20 mouse cellular contexts compared by ENCODE assay signal in the genomic region with DNA sequence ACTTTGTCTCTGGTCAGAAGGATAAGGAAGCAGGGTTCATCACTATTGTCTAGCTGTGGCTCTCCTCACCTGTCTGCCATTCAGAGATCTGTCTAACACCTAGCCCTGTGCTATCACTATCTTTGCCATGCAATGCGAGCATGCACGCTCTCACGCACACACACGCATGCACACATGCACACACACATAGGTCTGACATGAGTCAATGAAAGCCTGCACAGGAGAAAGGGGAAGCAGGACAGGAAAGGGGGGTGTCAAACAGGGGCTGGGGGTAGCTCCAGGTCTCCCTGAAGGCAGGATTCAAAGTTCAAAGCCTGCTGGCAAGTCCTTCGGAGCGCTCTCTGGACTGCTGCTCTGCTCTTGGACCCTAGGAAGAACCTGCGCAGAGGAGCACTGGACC. TPM values are rescaled to one million over a fixed set of nuclear protein-coding genes. Genes with fewer than 3 reads are reported as not detected.
DNase-seq lines count a peak whose midpoint lies in the region; ATAC-seq and TF ChIP-seq lines count a peak whose summit lies in the region.
"Had no signal": no experiment of that assay in that cellular context is flagged by ENCODE, and none has a peak within 500 bp of the region (broad histone marks: within the 10 kb centered on the region; RNA-seq: fewer than 3 reads in every experiment).

No protein-coding gene starts in this region.

- H3K27me3 ChIP-seq in hindbrain, embryonic 10.5 days (ENCODE audit: insufficient read depth, poor library complexity, severe bottlenecking) = peaks cover 52% of the 10 kb centered on the region
- H3K27me3 ChIP-seq in hindbrain, embryonic 14.5 days (ENCODE audit: control insufficient read depth, insufficient read depth, low read length) = peaks cover 14% of the 10 kb centered on the region
- H3K27me3 ChIP-seq in CH12.LX (replicated peaks) = no peaks in the 10 kb centered on the region

- TF ChIP-seq EP300 in CH12.LX (IDR thresholded peaks at IDR 0.05; ENCODE audit: low read length) = no peak

- no peaks in the 10 kb centered on the region for H3K9me3 ChIP-seq in hindbrain, embryonic 10.5 days
- no peaks in the 10 kb centered on the region for H3K9me3 ChIP-seq in hindbrain, embryonic 14.5 days (ENCODE audit: control insufficient read depth, low read length)
- H3K9me3 ChIP-seq in CH12.LX (replicated peaks; ENCODE audit: low read length) = no peaks in the 10 kb centered on the region
- H3K9me3 ChIP-seq: embryonic facial prominence, embryonic 15.5 days; forebrain, embryonic 15.5 days; heart, embryonic 10.5 days had no signal

- H3K79me2 ChIP-seq in CH12.LX (replicated peaks; ENCODE audit: control insufficient read depth, extremely low read depth, insufficient read depth, poor library complexity, severe bottlenecking) = peaks cover 73% of the 10 kb centered on the region

- H3K9ac ChIP-seq in hindbrain, embryonic 14.5 days = no peak overlapping the region
- H3K9ac ChIP-seq in CH12.LX (ENCODE audit: insufficient read depth, low read depth) = no peak overlapping the region
- H3K9ac ChIP-seq: embryonic facial prominence, embryonic 15.5 days; forebrain, embryonic 15.5 days had no signal

- ATAC-seq in hindbrain, embryonic 14.5 days (ENCODE audit: low FRiP score) = no peak
- peak; percentile 51 for ATAC-seq in granulocyte monocyte progenitor cell, adult 5-6 weeks (replicated peaks; ENCODE audit: poor library complexity, severe bottlenecking)
- peak; percentile 53 for ATAC-seq in megakaryocyte progenitor cell, adult 5-6 weeks (replicated peaks; ENCODE audit: poor library complexity)
- ATAC-seq: forebrain, embryonic 15.5 days; hindbrain, postnatal 0 days had no signal

- WGBS in hindbrain, embryonic 10.5 days = 94% methylated on average over 7 of the region's 7 CpGs
- WGBS in hindbrain, embryonic 14.5 days = 87% methylated on average over 7 of the region's 7 CpGs

- no peak for TF ChIP-seq CTCF in CH12.LX (conservative IDR thresholded peaks at IDR 0.05 in 1 of 2, IDR thresholded peaks at IDR 0.05 in 1 of 2; ENCODE audit: low read depth in 2 of 2, low read length in 2 of 2)

- DNase-seq in hindbrain, embryonic 10.5 days (ENCODE audit: low spot score) = no peak
- DNase-seq in hindbrain, embryonic 14.5 days (ENCODE audit: low spot score) = no peak
- no peak for DNase-seq in CH12.LX (ENCODE audit: extremely low read depth)
- no peak for DNase-seq in left cerebral cortex, postnatal 36 days (ENCODE audit: low spot score in 2 of 2)
- DNase-seq in left cerebral cortex, postnatal 14 days (ENCODE audit: low spot score in 2 of 2) = no peak
- DNase-seq: adrenal gland, adult 8-10 months; adrenal gland, postnatal 36 days; cerebellum, adult 2 months; cerebellum, postnatal 10 days; gastrocnemius, postnatal 36 days; heart, adult 18-20 months; heart, postnatal 10 days; heart, postnatal 4 days had no signal

- H3K4me1 ChIP-seq in hindbrain, embryonic 10.5 days (replicated peaks) = peaks cover 27% of the 10 kb centered on the region
- H3K4me1 ChIP-seq in hindbrain, embryonic 14.5 days (replicated peaks; ENCODE audit: control insufficient read depth, insufficient read depth, low read length) = peaks cover 14% of the 10 kb centered on the region
- peaks cover 51 to 93% of the 10 kb centered on the region in 2 experiments for H3K4me1 ChIP-seq in CH12.LX (ENCODE audit: control insufficient read depth in 1 of 2, insufficient read depth in 2 of 2)

- no peak for TF ChIP-seq RAD21 in CH12.LX (IDR thresholded peaks at IDR 0.05; ENCODE audit: low read depth, low read length)

- dilution Hi-C loops in CH12.LX (cut with MboI; ENCODE audit: extremely low pct_ligation_motif_present, extremely low pct_unique_long_range_greater_than_20kb, low sequenced_read_pairs) = no loop called here

- H3K4me2 ChIP-seq in hindbrain, embryonic 14.5 days (replicated peaks) = no peak overlapping the region
- no peak overlapping the region for H3K4me2 ChIP-seq in CH12.LX (ENCODE audit: insufficient read depth, low read depth, poor library complexity, severe bottlenecking)
- H3K4me2 ChIP-seq: embryonic facial prominence, embryonic 15.5 days; forebrain, embryonic 15.5 days had no signal

- H3K4me3 ChIP-seq in hindbrain, embryonic 10.5 days = no peak overlapping the region
- no peak overlapping the region for H3K4me3 ChIP-seq in hindbrain, embryonic 14.5 days (replicated peaks; ENCODE audit: low read length)
- no peak overlapping the region for H3K4me3 ChIP-seq in CH12.LX (replicated peaks in 1 of 3; ENCODE audit: low read depth in 2 of 3, low read length in 2 of 3, poor library complexity in 1 of 3)
- H3K4me3 ChIP-seq: embryonic facial prominence, embryonic 15.5 days; erythroblast, embryonic 14.5 days; forebrain, embryonic 15.5 days; heart, embryonic 10.5 days had no signal

- TF ChIP-seq POLR2A in CH12.LX (IDR thresholded peaks at IDR 0.05; ENCODE audit: low read depth, low read length) = no peak

- in situ Hi-C loops in CH12.LX (cut with MboI; ENCODE audit: low pct_ligation_motif_present, low pct_unique_long_range_greater_than_20kb, low sequenced_read_pairs) = no loop called here

- no peaks in the 10 kb centered on the region for H3K36me3 ChIP-seq in hindbrain, embryonic 10.5 days
- no peaks in the 10 kb centered on the region for H3K36me3 ChIP-seq in hindbrain, embryonic 14.5 days (replicated peaks; ENCODE audit: control insufficient read depth, insufficient read depth)
- peaks cover 40 to 79% of the 10 kb centered on the region in 2 experiments for H3K36me3 ChIP-seq in CH12.LX (replicated peaks in 1 of 2; ENCODE audit: control insufficient read depth in 1 of 2, insufficient read depth in 1 of 2, low read length in 1 of 2)
- H3K36me3 ChIP-seq: embryonic facial prominence, embryonic 15.5 days; forebrain, embryonic 15.5 days; heart, embryonic 10.5 days had no signal

- 0 out of 2 replicates have a peak overlapping the region, but pooled peaks have one; percentile 16 for H3K27ac ChIP-seq in hindbrain, embryonic 10.5 days
- no peak overlapping the region for H3K27ac ChIP-seq in hindbrain, embryonic 14.5 days
- H3K27ac ChIP-seq in CH12.LX (ENCODE audit: insufficient read depth, low read depth) = peak overlapping the region; percentile 61
- H3K27ac ChIP-seq: embryonic facial prominence, embryonic 15.5 days; forebrain, embryonic 15.5 days; heart, embryonic 10.5 days; hindbrain, postnatal 0 days had no signal

- intact Hi-C loops in left cerebral cortex, postnatal 36 days (cut with DNase I) = no loop called here
- intact Hi-C loops in left cerebral cortex, postnatal 14 days (cut with DNase I) = no loop called here

TF ChIP-seq in CH12.LX, 34 proteins besides CTCF, POLR2A, EP300 and RAD21:
- no peak for TF ChIP-seq MAZ (IDR thresholded peaks at IDR 0.05; ENCODE audit: low read depth, low read length)
- TF ChIP-seq PAX5 (IDR thresholded peaks at IDR 0.05; ENCODE audit: low read length) = no peak
- no peak for TF ChIP-seq UBTF (IDR thresholded peaks at IDR 0.05; ENCODE audit: low read depth, low read length)
- no peak for TF ChIP-seq ELF1 (IDR thresholded peaks at IDR 0.05; ENCODE audit: low read depth, low read length)
- TF ChIP-seq ETS1 (conservative IDR thresholded peaks at IDR 0.05; ENCODE audit: low read depth, low read length) = no peak
- TF ChIP-seq ZC3H11A (IDR thresholded peaks at IDR 0.05; ENCODE audit: low read depth, low read length) = no peak
- no peak for TF ChIP-seq NRF1 (IDR thresholded peaks at IDR 0.05; ENCODE audit: low read depth, low read length)
- no peak for TF ChIP-seq MAX (IDR thresholded peaks at IDR 0.05; ENCODE audit: low read length)
- no peak for TF ChIP-seq SMC3 (IDR thresholded peaks at IDR 0.05; ENCODE audit: low read depth, low read length)
- no peak for TF ChIP-seq E2F4 (IDR thresholded peaks at IDR 0.05; ENCODE audit: insufficient replicate concordance, low read depth, low read length)
- no peak for TF ChIP-seq USF2 (conservative IDR thresholded peaks at IDR 0.05; ENCODE audit: low read depth, low read length)
- no peak for TF ChIP-seq MEF2A (IDR thresholded peaks at IDR 0.05; ENCODE audit: borderline replicate concordance, low read depth, low read length)
- TF ChIP-seq TCF12 (IDR thresholded peaks at IDR 0.05; ENCODE audit: low read depth, low read length) = no peak
TF ChIP-seq in CH12.LX: peak in this region for 0.

RNA-seq across cellular contexts. Expression of gene Rftn1, which starts 4.9 kb away (rescaled TPM):
- polyA plus RNA-seq in hindbrain, embryonic 10.5 days (2016; fragmentation: Nextera tagmentation; extraction: Ambion mirVana) = 4.9 and 7.6 TPM in 2 replicates
- 21.0 and 23.0 TPM in 2 replicates for polyA plus RNA-seq in hindbrain, embryonic 14.5 days (2014; fragmentation: Nextera tagmentation; extraction: Ambion mirVana)
- 52.5 and 76.2 TPM in 2 replicates for total RNA-seq in CH12.LX (2012; rRNA removed)
- total RNA-seq in CH12.LX (2014; rRNA removed) = 60.5 and 71.7 TPM in 2 replicates
- 66.2 and 80.6 TPM in 2 replicates for polyA plus RNA-seq in CH12.LX (2012; ENCODE audit: insufficient read length, low read depth)
- total RNA-seq in granulocyte monocyte progenitor cell, adult 5-6 weeks (2014; fragmentation: Nextera tagmentation) = 9.8 and 25.8 TPM in 2 replicates
- total RNA-seq in granulocyte monocyte progenitor cell, adult 5-6 weeks (2017) = 26.4 and 32.4 TPM in 2 replicates
- total RNA-seq in megakaryocyte progenitor cell, adult 5-6 weeks (2015) = 13.2 and 15.5 TPM in 2 replicates
- total RNA-seq in megakaryocyte progenitor cell, adult 5-6 weeks (2017) = 29.8 and 36.5 TPM in 2 replicates
- total RNA-seq in left cerebral cortex, postnatal 36 days (2021) = 1 to 10 TPM; 7.4 to 8.5 TPM
- total RNA-seq in left cerebral cortex, postnatal 14 days (2021) = 10 to 100 TPM in 1 of 2 experiments, 1 to 10 TPM in 1; 7.3 to 11.2 TPM
